Mouse (Mus musculus): Measurements from ENCODE around the gene Kdm4b. TPM values are rescaled to one million over a fixed set of nuclear protein-coding genes. Genes with fewer than 3 reads are reported as not detected.

Gene Kdm4b
- total and polyA plus RNA-seq, 3 experiments, result 9.1 to 27.5 TPM; not detected in 1

GRCm38 (mm10) chr17:56393889-56394288 lies 68.0 kb downstream of the Kdm4b start:
- H3K27ac ChIP-seq (ENCODE audit: control insufficient read depth, low read depth, low read length), result no peak overlapping the region
- no peaks in the 10 kb centered on the region for H3K79me2 ChIP-seq (ENCODE audit: control insufficient read depth, insufficient read depth, low read length, poor library complexity)
- no peak overlapping the region for H3K4me3 ChIP-seq (ENCODE audit: control insufficient read depth in 1 of 2, insufficient read depth in 1 of 2, low read depth in 2 of 2, low read length in 2 of 2)
- no peaks in the 10 kb centered on the region for H3K9me3 ChIP-seq (replicated peaks; ENCODE audit: insufficient read depth, low read length)
- no peaks in the 10 kb centered on the region for H3K36me3 ChIP-seq (ENCODE audit: control insufficient read depth in 1 of 2, insufficient read depth in 2 of 2, low read length in 2 of 2)
- TF ChIP-seq SIN3A (IDR thresholded peaks at IDR 0.05; ENCODE audit: low read length) (no peak), GATA1 (IDR thresholded peaks at IDR 0.05; ENCODE audit: low read depth, low read length) (no peak), HCFC1 (IDR thresholded peaks at IDR 0.05; ENCODE audit: low read depth, low read length) (no peak), CTCF (IDR thresholded peaks at IDR 0.05 in 2 of 3, conservative IDR thresholded peaks at IDR 0.05 in 1 of 3; ENCODE audit: control insufficient read depth in 1 of 3, insufficient read depth in 1 of 3, low read depth in 2 of 3, low read length in 3 of 3, poor library complexity in 1 of 3, severe bottlenecking in 1 of 3) (no peak), EP300 (IDR thresholded peaks at IDR 0.05; ENCODE audit: low read depth in 1 of 2, low read length in 2 of 2) (no peak), MEF2A (IDR thresholded peaks at IDR 0.05; ENCODE audit: extremely low read depth, insufficient replicate concordance, low read depth, low read length, poor library complexity, severe bottlenecking) (no peak), RAD21 (IDR thresholded peaks at IDR 0.05; ENCODE audit: low read depth, low read length) (no peak), ETS1 (IDR thresholded peaks at IDR 0.05; ENCODE audit: low read depth, low read length) (no peak), TBP (IDR thresholded peaks at IDR 0.05; ENCODE audit: low read depth, low read length) (no peak), NRF1 (IDR thresholded peaks at IDR 0.05; ENCODE audit: insufficient read depth, low read depth, low read length, poor library complexity, severe bottlenecking) (no peak)
- no peaks in the 10 kb centered on the region for H3K4me1 ChIP-seq (ENCODE audit: control insufficient read depth in 1 of 2, insufficient read depth in 2 of 2, low read length in 2 of 2)
- no peaks in the 10 kb centered on the region for H3K27me3 ChIP-seq (ENCODE audit: control insufficient read depth in 1 of 2, insufficient read depth in 2 of 2, low read length in 2 of 2)
- no peak for DNase-seq (ENCODE audit: low read depth, low spot score)
- no peak overlapping the region for H3K9ac ChIP-seq (ENCODE audit: control insufficient read depth, low read depth, low read length, poor library complexity, severe bottlenecking)

GRCm38 (mm10) chr17:56396051-56396450 lies 70.2 kb downstream of the Kdm4b start:
- no peak for TF ChIP-seq RAD21 (IDR thresholded peaks at IDR 0.05; ENCODE audit: low read depth, low read length)
- TF ChIP-seq RCOR1 (IDR thresholded peaks at IDR 0.05; ENCODE audit: low read depth, low read length), result no peak
- TF ChIP-seq HCFC1 (IDR thresholded peaks at IDR 0.05; ENCODE audit: low read depth, low read length), result no peak
- no peak for TF ChIP-seq TCF12 (IDR thresholded peaks at IDR 0.05; ENCODE audit: low read depth, low read length)
- no peak for TF ChIP-seq SIN3A (IDR thresholded peaks at IDR 0.05; ENCODE audit: low read length)
- TF ChIP-seq MEF2A (IDR thresholded peaks at IDR 0.05; ENCODE audit: extremely low read depth, insufficient replicate concordance, low read depth, low read length, poor library complexity, severe bottlenecking), result no peak
- TF ChIP-seq ETS1 (IDR thresholded peaks at IDR 0.05; ENCODE audit: low read depth, low read length), result no peak
- TF ChIP-seq ZC3H11A (IDR thresholded peaks at IDR 0.05; ENCODE audit: low read depth, low read length), result no peak
- TF ChIP-seq ZMIZ1 (IDR thresholded peaks at IDR 0.05; ENCODE audit: low read depth, low read length), result no peak
- TF ChIP-seq GATA1 (IDR thresholded peaks at IDR 0.05; ENCODE audit: low read depth, low read length), result no peak
- TF ChIP-seq CTCF (IDR thresholded peaks at IDR 0.05 in 2 of 3, conservative IDR thresholded peaks at IDR 0.05 in 1 of 3; ENCODE audit: control insufficient read depth in 1 of 3, insufficient read depth in 1 of 3, low read depth in 2 of 3, low read length in 3 of 3, poor library complexity in 1 of 3, severe bottlenecking in 1 of 3), result no peak
- no peak for TF ChIP-seq MAZ (IDR thresholded peaks at IDR 0.05; ENCODE audit: low read depth, low read length)
- no peak for TF ChIP-seq EP300 (IDR thresholded peaks at IDR 0.05; ENCODE audit: low read depth in 1 of 2, low read length in 2 of 2)
- H3K4me3 ChIP-seq (ENCODE audit: control insufficient read depth in 1 of 2, insufficient read depth in 1 of 2, low read depth in 2 of 2, low read length in 2 of 2), result no peak overlapping the region

More at GRCm38 (mm10) chr17:56396051-56396450, 70.2 kb downstream of the Kdm4b start:
- Histone ChIP-seq H3K9ac (ENCODE audit: control insufficient read depth, low read depth, low read length, poor library complexity, severe bottlenecking) (no peak overlapping the region), H3K27ac (ENCODE audit: control insufficient read depth, low read depth, low read length) (no peak overlapping the region), H3K4me1 (ENCODE audit: control insufficient read depth in 1 of 2, insufficient read depth in 2 of 2, low read length in 2 of 2) (no peaks in the 10 kb centered on the region), H3K36me3 (ENCODE audit: control insufficient read depth in 1 of 2, insufficient read depth in 2 of 2, low read length in 2 of 2) (no peaks in the 10 kb centered on the region; a peak in 1 of 4 replicates), H3K27me3 (ENCODE audit: control insufficient read depth in 1 of 2, insufficient read depth in 2 of 2, low read length in 2 of 2) (no peaks in the 10 kb centered on the region), H3K9me3 (replicated peaks; ENCODE audit: insufficient read depth, low read length) (no peaks in the 10 kb centered on the region), H3K79me2 (ENCODE audit: control insufficient read depth, insufficient read depth, low read length, poor library complexity) (no peaks in the 10 kb centered on the region)
- DNase-seq (ENCODE audit: low read depth, low spot score), result no peak

Data from MEL (cell line).